Mouse (Mus musculus): ENCODE results near the gene Ddx55. TPM values are rescaled to one million over a fixed set of nuclear protein-coding genes. Genes with fewer than 3 reads are reported as not detected.
"Not testable (repeated sequence)": the region's sequence is repeated elsewhere in the genome, so short reads cannot be mapped to it uniquely, and the experiment has no call there.

The Ddx55 gene
- polyA plus RNA-seq, 1 experiment from 2014 or later = 9.4 TPM

GRCm38 (mm10) chr5:124571068-124571467, 18.4 kb downstream of the Ddx55 start:
- ATAC-seq (ENCODE audit: low read depth) (no peak), DNase-seq (no peak)
- Histone ChIP-seq H3K9ac (no peak overlapping the region), H3K9me3 (replicated peaks) (no peaks in the 10 kb centered on the region), H3K4me1 (replicated peaks) (no peaks in the 10 kb centered on the region), H3K4me3 (replicated peaks) (no peak overlapping the region), H3K27ac (no peak overlapping the region), H3K4me2 (no peak overlapping the region), H3K27me3 (no peaks in the 10 kb centered on the region), H3K36me3 (peaks cover 99% of the 10 kb centered on the region)
- WGBS (ENCODE audit: insufficient replicate concordance) = 79% methylated on average over 12 of the region's 12 CpGs

- peaks cover 26% of the 10 kb centered on the region for H3K4me1 ChIP-seq (replicated peaks)
- no peak overlapping the region for H3K4me3 ChIP-seq (replicated peaks)
- no peaks in the 10 kb centered on the region for H3K9me3 ChIP-seq (replicated peaks)
- DNase-seq (no peak), ATAC-seq (ENCODE audit: low read depth) (no peak)
- H3K27me3 ChIP-seq = no peaks in the 10 kb centered on the region
- H3K36me3 ChIP-seq = peaks cover 74% of the 10 kb centered on the region
- H3K9ac ChIP-seq = no peak overlapping the region
- no peak overlapping the region for H3K27ac ChIP-seq
- WGBS (ENCODE audit: insufficient replicate concordance) = 84% methylated on average over 7 of the region's 7 CpGs
- H3K4me2 ChIP-seq = no peak overlapping the region
Observed at GRCm38 (mm10) chr5:124575467-124575866, 22.8 kb downstream of the Ddx55 start.

GRCm38 (mm10) chr5:124578633-124579317, 26.1 kb downstream of the Ddx55 start, which contains the start of the genes Eif2b1 and Gtf2h3:
Gene Eif2b1 (minus strand): TSS chr5:124579131.
Gene Gtf2h3 (plus strand): TSS chr5:124579140.
- DNase-seq (peak; percentile 84), ATAC-seq (ENCODE audit: low read depth) (peak; percentile 85)
- WGBS (ENCODE audit: insufficient replicate concordance) = under 1% methylated on average over 51 of the region's 51 CpGs
- Histone ChIP-seq H3K4me1 (replicated peaks) (peaks cover 36% of the 10 kb centered on the region), H3K4me3 (replicated peaks) (peak within 1 kb of the TSS; percentile 76), H3K9me3 (replicated peaks) (no peaks in the 10 kb centered on the region), H3K27me3 (no peaks in the 10 kb centered on the region), H3K9ac (peak within 1 kb of the TSS; percentile 75), H3K4me2 (peak within 1 kb of the TSS; percentile 86), H3K36me3 (peaks cover 41% of the 10 kb centered on the region), H3K27ac (no peak within 1 kb of the TSS; the same call in 1 of the 2 replicates)

- H3K27ac ChIP-seq = no peak overlapping the region
- H3K4me2 ChIP-seq = no peak overlapping the region
- no peaks in the 10 kb centered on the region for H3K27me3 ChIP-seq
- no peak overlapping the region for H3K4me3 ChIP-seq (replicated peaks)
- H3K4me1 ChIP-seq (replicated peaks) = peaks cover 33% of the 10 kb centered on the region
- H3K9me3 ChIP-seq (replicated peaks) = no peaks in the 10 kb centered on the region
- H3K9ac ChIP-seq = no peak overlapping the region
- 57% methylated on average over 5 of the region's 5 CpGs for WGBS (ENCODE audit: insufficient replicate concordance)
- DNase-seq (no peak), ATAC-seq (ENCODE audit: low read depth) (no peak)
- H3K36me3 ChIP-seq = peaks cover 34% of the 10 kb centered on the region
Observed at GRCm38 (mm10) chr5:124582515-124582914, 29.9 kb downstream of the Ddx55 start.

GRCm38 (mm10) chr5:124592768-124593167, 40.1 kb downstream of the Ddx55 start:
- peaks cover 74% of the 10 kb centered on the region for H3K36me3 ChIP-seq
- H3K9me3 ChIP-seq (replicated peaks) = no peaks in the 10 kb centered on the region
- H3K9ac ChIP-seq = no peak overlapping the region
- no peak for ATAC-seq (ENCODE audit: low read depth)
- no peak overlapping the region for H3K27ac ChIP-seq
- no peak for DNase-seq
- H3K4me2 ChIP-seq = no peak overlapping the region
- WGBS (ENCODE audit: insufficient replicate concordance) = 88% methylated on average over 3 of the region's 3 CpGs
- no peaks in the 10 kb centered on the region for H3K4me1 ChIP-seq (replicated peaks)
- no peak overlapping the region for H3K4me3 ChIP-seq (replicated peaks)
- no peaks in the 10 kb centered on the region for H3K27me3 ChIP-seq

GRCm38 (mm10) chr5:124598224-124599174, 45.8 kb downstream of the Ddx55 start:
- Histone ChIP-seq H3K9me3 (replicated peaks) (no peaks in the 10 kb centered on the region), H3K36me3 (peaks cover 32% of the 10 kb centered on the region), H3K9ac (peak overlapping the region; percentile 53), H3K27me3 (no peaks in the 10 kb centered on the region), H3K4me3 (replicated peaks) (peak overlapping the region; percentile 68), H3K27ac (no peak overlapping the region), H3K4me1 (replicated peaks) (peaks cover 15% of the 10 kb centered on the region), H3K4me2 (peak overlapping the region; percentile 72)
- 10% methylated on average over 30 of the region's 30 CpGs for WGBS (ENCODE audit: insufficient replicate concordance)
- peak; percentile 80 for DNase-seq
- peak; percentile 92 for ATAC-seq (ENCODE audit: low read depth)

- H3K4me1 ChIP-seq (replicated peaks) = peaks cover 16% of the 10 kb centered on the region
- WGBS (ENCODE audit: insufficient replicate concordance) = 27% methylated on average over 8 of the region's 8 CpGs
- H3K27ac ChIP-seq; ATAC-seq (ENCODE audit: low read depth); H3K9me3 ChIP-seq (replicated peaks); H3K4me3 ChIP-seq (replicated peaks); H3K27me3 ChIP-seq; DNase-seq; H3K4me2 ChIP-seq; H3K9ac ChIP-seq: not testable (repeated sequence)
- peaks cover 20% of the 10 kb centered on the region for H3K36me3 ChIP-seq
Observed at GRCm38 (mm10) chr5:124599726-124600125, 47.1 kb downstream of the Ddx55 start.

- Histone ChIP-seq H3K36me3 (peaks cover under 1% of the 10 kb centered on the region; the same call in 1 of the 2 replicates), H3K9ac (no peak overlapping the region), H3K27ac (no peak overlapping the region), H3K9me3 (replicated peaks) (no peaks in the 10 kb centered on the region), H3K4me3 (replicated peaks) (no peak overlapping the region), H3K4me2 (no peak overlapping the region), H3K27me3 (no peaks in the 10 kb centered on the region), H3K4me1 (replicated peaks) (peaks cover 17% of the 10 kb centered on the region)
- ATAC-seq (ENCODE audit: low read depth) (no peak), DNase-seq (peak; percentile 42)
- WGBS (ENCODE audit: insufficient replicate concordance) = 51% methylated on average over 5 of the region's 5 CpGs
Observed at GRCm38 (mm10) chr5:124602349-124602748, 49.7 kb downstream of the Ddx55 start.

GRCm38 (mm10) chr5:124604296-124604695, 51.6 kb downstream of the Ddx55 start:
- Histone ChIP-seq H3K27me3 (no peaks in the 10 kb centered on the region), H3K9me3 (replicated peaks) (no peaks in the 10 kb centered on the region), H3K36me3 (no peaks in the 10 kb centered on the region), H3K4me2 (no peak overlapping the region), H3K9ac (no peak overlapping the region), H3K4me3 (replicated peaks) (no peak overlapping the region), H3K4me1 (replicated peaks) (peaks cover 5% of the 10 kb centered on the region; the same call in 1 of the 2 replicates), H3K27ac (no peak overlapping the region)
- ATAC-seq (ENCODE audit: low read depth) (no peak), DNase-seq (no peak)
- WGBS (ENCODE audit: insufficient replicate concordance) = 67% methylated on average over 4 of the region's 4 CpGs

GRCm38 (mm10) chr5:124605041-124605622, 52.5 kb downstream of the Ddx55 start:
- Histone ChIP-seq H3K4me2 (no peak overlapping the region), H3K9me3 (replicated peaks) (no peaks in the 10 kb centered on the region), H3K27ac (no peak overlapping the region), H3K4me1 (replicated peaks) (0 out of 2 replicates have a peak, but pooled peaks cover 2% of the 10 kb centered on the region), H3K36me3 (no peaks in the 10 kb centered on the region), H3K4me3 (replicated peaks) (no peak overlapping the region), H3K27me3 (peaks cover 3% of the 10 kb centered on the region; the same call in 1 of the 2 replicates), H3K9ac (no peak overlapping the region)
- no peak for DNase-seq
- ATAC-seq (ENCODE audit: low read depth) = peak; percentile 77
- WGBS (ENCODE audit: insufficient replicate concordance) = 62% methylated on average over 17 of the region's 17 CpGs

- peak; percentile 13 for DNase-seq
- 52% methylated on average over 10 of the region's 10 CpGs for WGBS (ENCODE audit: insufficient replicate concordance)
- Histone ChIP-seq H3K36me3 (no peaks in the 10 kb centered on the region), H3K4me1 (replicated peaks) (no peaks in the 10 kb centered on the region), H3K27me3 (peaks cover 3% of the 10 kb centered on the region; the same call in 1 of the 2 replicates), H3K9ac (no peak overlapping the region), H3K27ac (no peak overlapping the region), H3K9me3 (replicated peaks) (no peaks in the 10 kb centered on the region), H3K4me3 (replicated peaks) (no peak overlapping the region), H3K4me2 (no peak overlapping the region)
- peak; percentile 57; the same call in 1 of the 2 replicates for ATAC-seq (ENCODE audit: low read depth)
Observed at GRCm38 (mm10) chr5:124610965-124611364, 58.3 kb downstream of the Ddx55 start.

Measured in liver, embryonic 13.5 days (tissue).